Mouse (Mus musculus): ENCODE results near the gene Tmem268.

The Tmem268 gene

DNA sequence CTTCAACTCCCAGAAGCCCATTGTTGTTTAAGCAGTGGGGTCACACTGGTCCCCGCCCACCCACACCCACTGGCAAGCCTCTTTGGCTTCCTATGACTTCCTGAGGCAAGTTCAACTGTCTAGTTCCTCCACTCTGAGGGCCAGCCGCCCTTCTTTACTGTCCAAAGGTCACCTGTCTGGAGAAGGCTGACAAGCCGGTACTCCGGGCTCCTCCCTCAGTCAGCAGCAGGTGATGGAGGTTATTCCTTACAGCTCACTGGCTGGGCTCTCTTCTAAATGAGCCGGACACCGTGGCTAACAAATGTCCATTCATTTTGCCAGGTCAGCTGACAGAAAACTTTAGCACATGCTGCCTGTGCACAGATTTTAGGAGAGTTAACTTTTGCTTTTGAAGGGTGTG is 42.2 kb downstream of the Tmem268 start:
- DNase-seq (ENCODE audit: low spot score in 2 of 2): no peak

DNA sequence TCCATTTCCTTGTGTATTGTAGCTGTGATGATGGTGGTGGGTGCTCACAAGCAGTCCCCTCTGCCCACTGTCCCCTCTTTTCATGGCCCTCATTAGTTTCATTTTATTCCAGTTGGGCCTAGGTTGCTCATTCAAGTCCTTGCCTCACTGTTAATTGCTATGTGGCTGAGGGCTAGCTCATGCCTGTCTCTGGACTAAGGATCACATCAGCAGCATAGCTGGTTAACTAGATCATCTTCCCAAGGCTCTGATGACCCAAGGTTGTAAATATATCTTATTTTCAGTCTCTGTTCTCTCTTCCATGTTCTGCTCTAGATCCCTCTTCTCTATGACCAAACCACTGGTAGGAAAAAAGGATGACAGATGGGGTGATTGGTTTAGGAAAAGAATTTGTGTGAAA is 42.7 kb downstream of the Tmem268 start:
- DNase-seq (ENCODE audit: low spot score in 2 of 2): no peak

GRCm38 (mm10) chr4:63604945-63605344 is 46.4 kb downstream of the Tmem268 start, which contains the start of gene Gm11213:
Gene Gm11213, minus strand, starts transcription at chr4:63605261.
- DNase-seq (ENCODE audit: low spot score in 2 of 2): no peak

- no peak for DNase-seq (ENCODE audit: low spot score in 2 of 2)
These were observed 47.0 kb downstream of the Tmem268 start for GRCm38 (mm10) chr4:63605545-63605944.

DNA sequence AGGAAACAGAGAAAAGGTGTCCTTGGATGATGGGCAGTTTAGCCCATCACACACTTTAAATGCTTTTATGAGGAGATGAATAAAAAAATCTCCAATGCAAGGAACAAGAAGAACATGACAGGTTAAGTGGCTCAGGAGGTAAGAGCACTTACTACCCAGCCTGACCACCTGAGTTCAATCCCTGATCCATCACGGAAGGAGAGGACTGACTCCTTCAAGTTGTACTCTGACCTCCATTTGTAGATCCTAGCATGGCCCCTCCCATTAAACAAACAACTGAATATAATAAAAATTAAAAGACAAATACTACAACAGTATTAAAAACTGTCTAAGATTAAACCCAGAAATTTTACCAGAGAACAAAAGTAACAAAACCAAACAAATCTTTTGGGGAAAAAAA is 47.4 kb downstream of the Tmem268 start:
- no peak for DNase-seq (ENCODE audit: low spot score in 2 of 2)

GRCm38 (mm10) chr4:63608391-63608790 is 49.8 kb downstream of the Tmem268 start:
- no peak for DNase-seq (ENCODE audit: low spot score in 2 of 2)

- no peak for DNase-seq (ENCODE audit: low spot score in 2 of 2)
These were observed 63.3 kb downstream of the Tmem268 start for GRCm38 (mm10) chr4:63621861-63622260.

- DNase-seq (ENCODE audit: low spot score in 2 of 2): no peak
These were observed 63.8 kb downstream of the Tmem268 start, which contains the start of gene Tex48 for GRCm38 (mm10) chr4:63622378-63622835. Gene Tex48, minus strand, starts transcription at chr4:63622428.

DNA sequence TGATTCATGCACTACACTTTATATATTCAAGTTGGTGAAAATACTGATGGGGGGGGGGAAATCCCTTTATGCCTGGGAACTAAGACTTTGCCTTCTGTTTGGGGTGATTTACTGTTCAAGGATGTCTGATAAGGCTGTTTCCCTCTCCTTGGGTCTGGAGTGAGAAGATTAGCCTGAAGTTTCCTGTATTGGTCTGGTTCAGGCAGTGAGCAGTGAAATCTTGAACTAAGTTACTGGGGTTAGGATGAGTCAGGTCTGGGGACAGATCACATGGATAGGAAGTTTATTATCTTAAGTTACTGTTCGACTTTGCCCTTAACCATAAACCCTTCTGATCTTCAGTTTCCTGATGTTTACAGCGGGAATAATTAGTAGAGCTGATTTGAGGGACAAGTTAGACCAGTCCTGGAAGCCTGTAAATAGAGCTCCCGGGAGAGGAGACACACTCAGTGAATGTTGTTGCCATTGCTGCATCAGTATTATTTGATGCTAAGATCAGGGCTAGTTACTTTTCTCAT is 67.0 kb downstream of the Tmem268 start:
- DNase-seq (ENCODE audit: low spot score in 2 of 2): no peak

- no peak for DNase-seq (ENCODE audit: low spot score in 2 of 2)
These were observed 68.5 kb downstream of the Tmem268 start for GRCm38 (mm10) chr4:63627111-63627510.

DNA sequence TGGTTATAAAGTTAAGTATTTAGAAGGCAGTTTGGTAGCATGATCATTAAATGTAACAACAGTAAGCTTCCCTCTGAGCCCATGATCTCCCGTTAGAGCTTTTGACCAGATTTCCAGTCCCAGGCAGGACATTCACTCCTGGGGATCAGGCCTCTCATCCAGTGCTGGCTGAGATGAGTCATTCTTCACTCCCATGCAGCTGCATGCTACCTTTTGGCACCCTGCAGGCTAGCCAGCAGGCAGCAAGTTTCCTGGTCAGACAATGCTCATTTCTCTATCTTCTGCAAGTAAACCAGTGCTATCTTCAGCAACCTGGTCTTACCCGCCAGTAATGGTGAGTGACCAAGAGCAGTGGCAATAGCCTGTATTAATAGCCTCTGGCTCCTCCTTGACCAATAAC is 74.6 kb downstream of the Tmem268 start:
- no peak for DNase-seq (ENCODE audit: low spot score in 2 of 2)
